Mouse (Mus musculus): ENCODE results near the gene Cd160. TPM values are rescaled to one million over a fixed set of nuclear protein-coding genes. Genes with fewer than 3 reads are reported as not detected.

Gene Cd160
- total RNA-seq, 2 experiments from 2014 or later, result not detected

DNA sequence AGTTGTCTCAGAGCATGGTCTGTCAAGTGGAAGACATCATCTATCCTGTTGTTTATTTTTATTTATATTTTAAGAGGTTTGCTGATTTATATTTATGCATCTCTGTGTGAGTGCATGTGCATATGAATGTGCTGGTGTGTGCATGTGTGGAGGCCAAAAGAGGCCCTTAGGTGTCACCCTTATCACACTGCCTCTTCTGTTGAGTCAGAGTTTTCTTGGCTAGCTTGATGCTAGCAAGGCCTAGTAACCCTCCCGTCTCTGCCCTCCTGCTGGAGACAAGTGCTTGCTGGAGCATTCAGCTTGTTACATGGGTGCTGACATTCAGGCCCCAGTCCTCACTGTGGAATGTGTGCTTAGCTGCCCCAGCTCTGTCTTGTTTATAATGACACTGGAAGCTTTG is 56.2 kb downstream of the Cd160 start:
- intact Hi-C loops (cut with DNase I), result no loop called here
- DNase-seq, result no peak

DNA sequence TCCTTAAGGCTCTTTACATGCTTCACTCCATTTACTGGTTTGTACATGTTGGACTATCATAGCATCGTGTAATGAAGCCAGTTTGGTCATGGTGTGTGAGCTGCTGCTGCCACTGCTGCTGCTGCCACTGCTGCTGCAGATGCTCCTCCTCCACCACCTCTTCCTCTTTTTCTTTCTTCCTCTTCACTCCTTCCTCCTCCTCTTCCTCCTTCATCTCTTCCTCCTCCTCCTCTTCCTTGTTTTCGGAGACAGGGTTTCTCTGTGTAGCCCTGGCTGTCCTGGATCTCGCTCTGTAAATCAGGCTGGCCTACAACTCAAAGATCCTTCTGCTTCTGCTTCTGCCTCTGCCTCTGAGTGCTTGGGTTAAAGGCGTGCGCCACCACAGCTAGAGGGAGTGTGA is 59.2 kb downstream of the Cd160 start:
- DNase-seq, result no peak
- intact Hi-C loops (cut with DNase I), result no loop called here

DNA sequence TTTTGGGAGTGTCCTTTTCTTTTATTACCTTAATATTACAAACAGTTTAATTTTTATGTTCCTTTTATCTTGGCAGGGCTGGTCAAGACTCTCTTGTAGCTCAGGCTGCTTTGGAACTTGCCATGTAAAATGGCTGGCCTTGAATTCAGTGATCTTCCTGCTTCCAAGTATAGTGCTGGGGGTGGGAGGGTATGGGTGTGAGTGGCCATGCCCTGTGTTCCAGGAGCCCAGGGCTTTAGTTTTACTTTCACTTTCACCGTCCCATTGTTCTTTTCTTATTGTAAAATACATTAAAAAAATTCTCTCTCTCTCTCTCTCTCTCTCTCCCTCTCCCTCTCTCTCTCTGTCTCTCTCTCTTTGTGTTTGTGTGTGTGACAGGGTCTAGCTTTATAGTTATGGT is 64.6 kb downstream of the Cd160 start:
- no peak for DNase-seq
- intact Hi-C loops (cut with DNase I), result no loop called here

DNA sequence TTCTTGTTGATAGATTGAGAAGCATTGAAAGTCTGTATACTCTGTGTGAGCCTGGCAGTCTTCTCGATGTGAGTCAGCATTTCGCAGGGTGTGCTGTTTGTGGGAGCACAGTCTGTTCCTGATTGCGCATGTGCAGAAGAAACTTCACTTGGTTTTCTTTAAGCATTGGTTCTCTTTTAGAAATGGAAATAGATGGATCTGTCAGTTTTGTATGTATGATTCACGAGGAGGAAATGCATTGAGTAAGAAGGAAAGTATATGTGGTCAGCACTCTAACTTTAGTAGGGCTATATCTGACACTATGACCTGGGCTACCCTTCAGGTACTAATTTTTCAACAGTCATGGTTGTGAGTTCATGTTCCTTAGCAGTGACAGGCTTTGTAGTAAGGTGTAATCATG is 69.5 kb downstream of the Cd160 start:
- intact Hi-C loops (cut with DNase I), result no loop called here
- DNase-seq, result no peak

DNA sequence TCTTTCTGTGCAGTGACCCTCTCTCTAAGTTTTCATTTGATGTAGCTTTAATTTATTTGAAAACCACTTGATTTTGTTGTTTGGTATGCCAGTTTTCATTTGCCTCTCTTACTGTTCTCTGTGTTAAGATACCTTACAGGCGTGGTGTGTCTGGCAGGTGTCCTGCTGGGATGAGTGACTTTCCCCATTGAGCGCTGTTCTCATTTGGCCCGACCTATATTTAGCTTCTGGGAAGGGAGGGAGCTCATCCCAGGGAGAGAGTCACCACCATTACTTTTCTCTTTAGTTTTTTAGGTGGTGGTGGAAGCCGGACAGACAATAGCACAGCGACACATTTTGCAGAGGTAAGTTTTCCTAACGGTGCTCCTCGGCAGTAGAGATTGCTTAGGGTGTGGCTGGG is 71.5 kb downstream of the Cd160 start:
- peak in 1 of 2 experiments; percentile 50 for DNase-seq
- intact Hi-C loops (cut with DNase I), result no loop called here

DNA sequence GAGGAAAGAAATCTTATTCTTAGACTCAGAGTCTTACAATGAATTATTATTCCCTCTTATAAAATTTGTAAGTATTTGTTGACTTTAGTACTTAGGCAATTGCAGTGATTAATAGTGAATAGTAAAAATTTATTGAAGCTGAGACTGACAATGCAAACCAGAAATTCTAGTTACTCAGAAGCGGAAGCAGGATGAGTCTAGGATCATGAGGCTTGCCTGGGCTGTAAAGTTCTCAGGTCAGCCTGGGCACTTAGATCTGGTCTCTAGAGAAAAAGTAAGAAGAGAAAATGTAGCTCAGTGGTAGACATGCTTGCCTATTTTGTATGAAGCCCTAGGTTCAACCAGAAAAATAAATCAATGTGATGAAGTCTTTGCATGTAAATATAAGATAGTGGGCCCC is 73.2 kb downstream of the Cd160 start:
- no peak for DNase-seq
- intact Hi-C loops (cut with DNase I), result no loop called here

Other genes starting within 250 kb of the Cd160 start
- gene Polr3gl, start 235.2 kb downstream of the Cd160 start, total RNA-seq (2021), result 10 to 100 TPM; 30.3 to 33.0 TPM
- 1 to 10 TPM; 1.3 to 2.2 TPM for gene Ankrd34a, start 232.7 kb downstream of the Cd160 start, total RNA-seq (2021)
- gene Lix1l, start 228.2 kb downstream of the Cd160 start, total RNA-seq (2021), result 10 to 100 TPM; 27.6 to 32.1 TPM
- 10 to 100 TPM; 30.9 to 40.9 TPM for gene Rbm8a, start 199.4 kb downstream of the Cd160 start, total RNA-seq (2021)
- 10 to 100 TPM; 33.5 to 36.8 TPM for gene Pex11b, start 194.0 kb downstream of the Cd160 start, total RNA-seq (2021)
- gene Gm42957, start 193.9 kb downstream of the Cd160 start, total RNA-seq (2021), result not detected
- under 1 TPM; 0.61 to 0.62 TPM for gene Itga10, start 183.8 kb downstream of the Cd160 start, total RNA-seq (2021)
- 1 to 10 TPM in 1 of 2 experiments, under 1 TPM in 1; 0.78 to 1.7 TPM for gene Ankrd35, start 159.2 kb downstream of the Cd160 start, total RNA-seq (2021)
- 10 to 100 TPM; 16.5 to 17.1 TPM for gene Pias3, start 133.0 kb downstream of the Cd160 start, total RNA-seq (2021)
- gene Nudt17, start 120.8 kb downstream of the Cd160 start, total RNA-seq (2021), result 1 to 10 TPM; 3.0 to 3.4 TPM
- 10 to 100 TPM; 24.4 to 26.4 TPM for gene Polr3c, start 101.7 kb downstream of the Cd160 start, total RNA-seq (2021)
- gene Rnf115, start 101.7 kb downstream of the Cd160 start, total RNA-seq (2021), result 10 to 100 TPM; 19.8 to 27.3 TPM
- not detected for gene Pdzk1, start 67 bp downstream of the Cd160 start, total RNA-seq (2021)
- 10 to 100 TPM; 11.8 to 16.8 TPM for gene Gja5, start 75.3 kb upstream of the Cd160 start, total RNA-seq (2021)
- 10 to 100 TPM; 20.8 to 21.6 TPM for gene Gpr89, start 76.0 kb upstream of the Cd160 start, total RNA-seq (2021)
- gene Gja8, start 96.7 kb upstream of the Cd160 start, total RNA-seq (2021), result not detected